ENCODE assay signal across 19 mouse cellular contexts in the genomic region with DNA sequence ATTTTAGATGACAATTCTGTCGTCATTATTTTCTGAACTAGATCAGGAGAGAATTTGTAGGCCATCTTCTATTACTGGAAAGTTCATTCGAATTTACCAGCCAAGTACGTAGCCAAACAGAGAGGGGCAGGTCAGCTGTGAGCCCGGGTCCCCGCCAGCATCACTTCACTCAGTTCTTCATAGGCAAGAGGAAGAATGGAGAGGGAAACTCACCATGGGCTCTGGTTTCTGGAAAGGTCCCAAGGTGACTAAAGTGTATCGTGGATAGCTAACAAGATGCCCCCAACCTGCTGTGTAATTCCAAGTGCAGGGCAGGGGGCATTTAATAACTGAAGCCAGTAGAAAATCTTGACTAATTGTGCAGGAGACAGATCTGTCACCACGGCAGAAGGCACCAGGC.
"Had no signal": no experiment of that assay in that cellular context is flagged by ENCODE, and none has a peak within 500 bp of the region (broad histone marks: within the 10 kb centered on the region; RNA-seq: fewer than 3 reads in every experiment).

No protein-coding gene starts in this region.

- H3K4me1 ChIP-seq: midbrain, embryonic 10.5 days; midbrain, embryonic 12.5 days; neural tube, embryonic 13.5 days; neural tube, embryonic 15.5 days had no signal

- H3K27ac ChIP-seq: midbrain, embryonic 10.5 days; midbrain, embryonic 12.5 days; neural tube, embryonic 13.5 days; neural tube, embryonic 15.5 days had no signal

- H3K9me3 ChIP-seq: midbrain, embryonic 10.5 days; midbrain, embryonic 12.5 days; neural tube, embryonic 13.5 days; neural tube, embryonic 15.5 days had no signal

- H3K4me2 ChIP-seq: lung, embryonic 14.5 days; midbrain, embryonic 12.5 days; neural tube, embryonic 13.5 days; neural tube, embryonic 15.5 days had no signal

- DNase-seq: lung, adult 18-20 months; lung, embryonic 14.5 days; lung, postnatal 10 days; lung, postnatal 4 days; midbrain, embryonic 14.5 days; retina, postnatal 1 day; right cerebral cortex, adult 18-20 months; right cerebral cortex, postnatal 25 days; right cerebral cortex, postnatal 4 days; spleen, adult 18-20 months; thymus, adult 18-20 months; thymus, postnatal 14 days; thymus, postnatal 36 days had no signal

- H3K4me3 ChIP-seq: midbrain, embryonic 10.5 days; midbrain, embryonic 12.5 days; myocyte; neural tube, embryonic 13.5 days; neural tube, embryonic 15.5 days had no signal

- H3K36me3 ChIP-seq: midbrain, embryonic 10.5 days; midbrain, embryonic 12.5 days; neural tube, embryonic 13.5 days; neural tube, embryonic 15.5 days had no signal

- H3K27me3 ChIP-seq: neural tube, embryonic 13.5 days; neural tube, embryonic 15.5 days had no signal

- H3K9ac ChIP-seq: lung, embryonic 14.5 days; midbrain, embryonic 12.5 days; neural tube, embryonic 13.5 days; neural tube, embryonic 15.5 days had no signal

- ATAC-seq: midbrain, embryonic 16.5 days had no signal
